Mouse (Mus musculus) CH12.LX (cell line): ENCODE results near the gene Fam193a. TPM values are rescaled to one million over a fixed set of nuclear protein-coding genes. Genes with fewer than 3 reads are reported as not detected.

Experiments used
- DNase-seq: peaks from one replicate; pipeline ENCODE4 v3.0.0-alpha.2; 2013; ENCODE audit errors: extremely low read depth
- H3K27ac ChIP-seq: 2 replicates; pipeline ENCODE4 v1.5.1; 2012; ENCODE audit warnings: low read depth, mild to moderate bottlenecking, control low read depth, moderate library complexity; ENCODE audit not compliant: insufficient read depth
- H3K27me3 ChIP-seq: replicated peaks from 2 replicates; pipeline ENCODE3; 2012; ENCODE audit warnings: inconsistent platforms
- H3K36me3 ChIP-seq, 2 experiments: replicated peaks in 1 of 2; 2 replicates each; pipeline versions ENCODE3 to v1.6.1; 2012; ENCODE audit warnings: inconsistent platforms in 1 of 2, low read length in 1 of 2, mild to moderate bottlenecking in 1 of 2, mixed read lengths in 1 of 2, moderate library complexity in 1 of 2; ENCODE audit not compliant: control insufficient read depth in 1 of 2, insufficient read depth in 1 of 2
- H3K4me1 ChIP-seq, 2 experiments: 2 replicates each; pipeline ENCODE4 v1.6.1; 2012; ENCODE audit warnings: inconsistent platforms in 1 of 2, moderate library complexity in 1 of 2; ENCODE audit not compliant: insufficient read depth in 2 of 2, control insufficient read depth in 1 of 2
- H3K4me2 ChIP-seq: 2 replicates; pipeline ENCODE4 v1.6.1; 2012; ENCODE audit warnings: low read depth, mild to moderate bottlenecking, control low read depth; ENCODE audit not compliant: poor library complexity, insufficient read depth, severe bottlenecking
- H3K4me3 ChIP-seq, 3 experiments: fragments of 150-350 bp in 1 of 3; sonication (generic) in 1 of 3; replicated peaks in 1 of 3; 2 replicates each; pipeline versions ENCODE3 to v1.5.1; 2011 to 2012; ENCODE audit warnings: low read depth in 2 of 3, low read length in 2 of 3, mild to moderate bottlenecking in 2 of 3, moderate library complexity in 2 of 3, control low read depth in 1 of 3, improper control_type of control experiment in 1 of 3, inconsistent platforms in 1 of 3, mixed read lengths in 1 of 3; ENCODE audit not compliant: poor library complexity in 1 of 3
- H3K79me2 ChIP-seq: replicated peaks from 2 replicates; pipeline ENCODE4 v1.6.1; 2012; ENCODE audit warnings: mild to moderate bottlenecking, moderate library complexity; ENCODE audit not compliant: control insufficient read depth, poor library complexity, insufficient read depth, severe bottlenecking; ENCODE audit errors: extremely low read depth
- H3K9ac ChIP-seq: 2 replicates; pipeline ENCODE4 v1.6.1; 2012; ENCODE audit warnings: low read depth, mild to moderate bottlenecking, control low read depth, moderate library complexity; ENCODE audit not compliant: insufficient read depth
- H3K9me3 ChIP-seq: replicated peaks from 2 replicates; pipeline ENCODE3; 2012; ENCODE audit warnings: low read length, inconsistent platforms, mixed read lengths
- BHLHE40 ChIP-seq: IDR thresholded peaks from 2 replicates; pipeline ENCODE4 v1.6.1; 2011; ENCODE audit warnings: mild to moderate bottlenecking, low read depth, low read length, improper control_type of control experiment
- CHD1 ChIP-seq: IDR thresholded peaks from 2 replicates; pipeline ENCODE4 v1.6.1; 2012; ENCODE audit warnings: low read depth, low read length, improper control_type of control experiment, inconsistent platforms
- CTCF ChIP-seq, 2 experiments: IDR thresholded peaks in 1 of 2; conservative IDR thresholded peaks in 1 of 2; 2 replicates each; pipeline ENCODE4 v1.5.1; 2011 to 2012; ENCODE audit warnings: low read depth in 2 of 2, low read length in 2 of 2, improper control_type of control experiment in 1 of 2, inconsistent platforms in 1 of 2, mild to moderate bottlenecking in 1 of 2, moderate library complexity in 1 of 2
- E2F4 ChIP-seq: IDR thresholded peaks from 2 replicates; pipeline ENCODE4 v1.6.1; 2011; ENCODE audit warnings: low read depth, low read length, improper control_type of control experiment; ENCODE audit not compliant: insufficient replicate concordance
- ETS1 ChIP-seq: conservative IDR thresholded peaks from 2 replicates; pipeline ENCODE4 v1.6.1; 2012; ENCODE audit warnings: low read depth, mild to moderate bottlenecking, inconsistent platforms, low read length, improper control_type of control experiment, moderate library complexity
- JUN ChIP-seq: IDR thresholded peaks from 2 replicates; pipeline ENCODE4 v1.6.1; 2011; ENCODE audit warnings: low read depth, mild to moderate bottlenecking, low read length, improper control_type of control experiment, moderate library complexity; ENCODE audit not compliant: insufficient read depth
- MAZ ChIP-seq: IDR thresholded peaks from 2 replicates; pipeline ENCODE4 v1.6.1; 2012; ENCODE audit warnings: low read depth, mild to moderate bottlenecking, inconsistent platforms, low read length, improper control_type of control experiment, moderate library complexity
- NELFE ChIP-seq: IDR thresholded peaks from 2 replicates; pipeline ENCODE4 v1.6.1; 2011; ENCODE audit warnings: low read depth, low read length, improper control_type of control experiment
- RAD21 ChIP-seq: IDR thresholded peaks from 2 replicates; pipeline ENCODE4 v1.6.1; 2011; ENCODE audit warnings: low read depth, mild to moderate bottlenecking, low read length, improper control_type of control experiment, moderate library complexity
- SMC3 ChIP-seq: IDR thresholded peaks from 2 replicates; pipeline ENCODE4 v1.6.1; 2011; ENCODE audit warnings: low read depth, low read length, improper control_type of control experiment
- TCF12 ChIP-seq: IDR thresholded peaks from 2 replicates; pipeline ENCODE4 v1.6.1; 2014; ENCODE audit warnings: low read depth, mild to moderate bottlenecking, inconsistent platforms, low read length, improper control_type of control experiment
- dilution Hi-C: fragments of 300-500 bp; cut with MboI; formaldehyde crosslinking; loops from 2 replicates; pipeline ENCODE4 v1.14.3; 2020; ENCODE audit warnings: low sequenced_read_pairs; ENCODE audit not compliant: extremely low pct_unique_long_range_greater_than_20kb, extremely low pct_ligation_motif_present
- in situ Hi-C: fragments of 300-500 bp; cut with MboI; formaldehyde crosslinking; loops from 3 replicates; pipeline ENCODE4 v1.14.3; 2019; ENCODE audit warnings: low sequenced_read_pairs, low pct_ligation_motif_present, low pct_unique_long_range_greater_than_20kb, mixed read lengths
- polyA plus RNA-seq: library from polyadenylated mRNA; unstranded; fragments of >175 nt; gene quantifications from 2 replicates; pipeline ENCODE4 v1.2.1, GENCODE M21; 2012; ENCODE audit warnings: low read depth; ENCODE audit not compliant: insufficient read length
- total RNA-seq, 2 experiments: library from RNA; depleted of rRNA; stranded (reverse); fragments of 300-350 nt in 1 of 2; fragments of >200 nt in 1 of 2; gene quantifications; 2 replicates each; pipeline ENCODE4 v1.2.3; 2012 to 2014

Fam193a gene
- total and polyA plus RNA-seq, 3 experiments, result 3.6 to 19.0 (median 8.5) TPM

- H3K4me1 ChIP-seq, result peaks cover 38 to 64% of the 10 kb centered on the region in 2 experiments
- DNase-seq, result peak; percentile 66
- H3K4me2 ChIP-seq, result no peak overlapping the region
- dilution Hi-C loops, result no loop called here
- H3K4me3 ChIP-seq, result no peak overlapping the region
- H3K79me2 ChIP-seq, result no peaks in the 10 kb centered on the region
- TF ChIP-seq MAZ (no peak), ETS1 (no peak), RAD21 (peak; percentile 82), CTCF (conservative IDR thresholded peaks at IDR 0.05 in 1 of 2, IDR thresholded peaks at IDR 0.05 in 1 of 2; ENCODE audit: low read depth in 2 of 2, low read length in 2 of 2) (peak in 1 of 2 experiments; percentile 74; a peak in 2 of 4 replicates), NELFE (no peak), BHLHE40 (no peak), TCF12 (no peak), SMC3 (peak; percentile 62), E2F4 (no peak), CHD1 (no peak)
- TF ChIP-seq, all 38 proteins: peak for 3
- no peaks in the 10 kb centered on the region for H3K9me3 ChIP-seq
- peaks cover 0 to 5% of the 10 kb centered on the region in 2 experiments for H3K36me3 ChIP-seq
- in situ Hi-C loops, result no loop called here
- H3K27ac ChIP-seq, result no peak overlapping the region
- H3K9ac ChIP-seq, result no peak overlapping the region
- no peaks in the 10 kb centered on the region for H3K27me3 ChIP-seq
Observed at GRCm38 (mm10) chr5:34523958-34524485, 154.3 kb downstream of the Fam193a start.

- TF ChIP-seq JUN, result no peak
- H3K27ac ChIP-seq, result no peak overlapping the region
- in situ Hi-C loops, result no loop called here
- no peak overlapping the region for H3K9ac ChIP-seq
- H3K79me2 ChIP-seq, result no peaks in the 10 kb centered on the region
- H3K36me3 ChIP-seq, result peaks cover 0 to 5% of the 10 kb centered on the region in 2 experiments
- H3K9me3 ChIP-seq, result no peaks in the 10 kb centered on the region
- H3K27me3 ChIP-seq, result no peaks in the 10 kb centered on the region
- H3K4me2 ChIP-seq, result no peak overlapping the region
- H3K4me3 ChIP-seq, result no peak overlapping the region
- dilution Hi-C loops, result no loop called here
- no peak for DNase-seq
- H3K4me1 ChIP-seq, result peaks cover 38 to 59% of the 10 kb centered on the region in 2 experiments
Observed at GRCm38 (mm10) chr5:34524511-34524910, 154.8 kb downstream of the Fam193a start.
